Mouse (Mus musculus) G1E (cell line): ENCODE measurements around the gene Plod2.

Source experiments
- CTCF ChIP-seq: IDR thresholded peaks from 2 replicates; pipeline ENCODE4 v1.5.1; 2012; ENCODE audit warnings: low read depth, low read length, inconsistent platforms, mixed read lengths
- GATA1 ChIP-seq: IDR thresholded peaks from 2 replicates; pipeline ENCODE4 v1.6.1; 2012; ENCODE audit warnings: borderline replicate concordance, low read length, inconsistent platforms, mixed read lengths
- GATA2 ChIP-seq: IDR thresholded peaks from 2 replicates; pipeline ENCODE4 v1.6.1; 2012; ENCODE audit warnings: low read depth, low read length, inconsistent platforms, borderline replicate concordance
- POLR2AphosphoS5 ChIP-seq: IDR thresholded peaks from 2 replicates; pipeline ENCODE4 v1.6.1; 2012; ENCODE audit warnings: low read depth, low read length, inconsistent platforms; ENCODE audit not compliant: insufficient replicate concordance
- TAL1 ChIP-seq: conservative IDR thresholded peaks from 2 replicates; pipeline ENCODE4 v1.6.1; 2012; ENCODE audit warnings: low read depth, low read length, inconsistent platforms, mixed read lengths

DNA sequence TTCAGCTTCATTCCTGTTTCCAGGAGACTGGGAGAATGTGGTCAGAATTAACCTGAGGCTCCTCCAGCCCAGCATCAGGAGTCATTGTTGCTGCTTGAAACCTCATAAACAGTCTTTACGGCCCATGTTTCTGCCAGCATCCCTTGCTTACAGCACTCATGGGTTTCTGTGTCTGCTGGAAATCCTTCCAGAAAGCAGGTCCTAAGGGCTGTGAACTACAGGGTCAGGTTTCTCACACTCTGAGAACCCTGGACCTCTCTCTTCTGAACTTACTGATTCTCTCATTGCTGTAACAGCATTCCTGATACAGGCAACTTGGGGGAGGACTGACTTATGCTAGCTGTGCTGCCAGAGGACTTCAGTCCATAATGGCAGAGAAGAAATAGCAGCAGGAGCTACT is 22.4 kb downstream of the Plod2 start:
- TF ChIP-seq CTCF (no peak), GATA1 (no peak), TAL1 (no peak), GATA2 (no peak), POLR2AphosphoS5 (no peak)
